Mouse (Mus musculus) megakaryocyte, embryonic 14.5 days (primary cell): ENCODE measurements around the gene Pofut1.

ENCODE experiments used
- FLI1 ChIP-seq: IDR thresholded peaks from 2 replicates; pipeline ENCODE4 v1.6.1; 2012; ENCODE audit warnings: low read length, inconsistent platforms, mixed read lengths
- GATA1 ChIP-seq: IDR thresholded peaks from 3 replicates; pipeline ENCODE4 v1.6.1; 2012; ENCODE audit warnings: mixed read lengths, low read length, inconsistent platforms, borderline replicate concordance

DNA sequence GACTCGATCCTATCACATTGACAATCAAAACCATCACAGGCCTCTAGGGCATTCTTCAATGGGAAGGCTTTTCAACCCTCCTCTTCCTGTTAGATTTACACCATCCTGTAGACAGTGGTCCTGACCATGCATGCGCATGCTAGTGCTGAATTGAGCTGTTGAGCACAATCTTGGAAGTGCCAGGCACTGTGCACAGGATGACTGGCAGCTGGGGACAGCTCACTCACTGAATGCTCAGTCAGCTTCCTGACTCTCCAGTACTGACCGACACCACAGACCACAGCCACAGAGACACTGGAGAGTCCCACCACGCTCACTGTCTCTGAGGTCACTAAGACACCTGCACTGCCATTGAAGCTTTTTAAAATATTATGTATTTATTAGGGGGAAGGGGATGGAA lies 25.9 kb upstream of the Pofut1 start:
- TF ChIP-seq GATA1 (no peak; the same call in 2 of the 3 replicates), FLI1 (no peak)
